Mouse (Mus musculus) CH12.LX (cell line): ENCODE measurements around the gene Cldn14. TPM values are rescaled to one million over a fixed set of nuclear protein-coding genes. Genes with fewer than 3 reads are reported as not detected.
"Not testable (repeated sequence)": the region's sequence is repeated elsewhere in the genome, so short reads cannot be mapped to it uniquely, and the experiment has no call there.

Experiments used
- DNase-seq: peaks from one replicate; pipeline ENCODE4 v3.0.0-alpha.2; 2013; ENCODE audit errors: extremely low read depth
- H3K27ac ChIP-seq: 2 replicates; pipeline ENCODE4 v1.5.1; 2012; ENCODE audit warnings: low read depth, mild to moderate bottlenecking, control low read depth, moderate library complexity; ENCODE audit not compliant: insufficient read depth
- H3K27me3 ChIP-seq: replicated peaks from 2 replicates; pipeline ENCODE3; 2012; ENCODE audit warnings: inconsistent platforms
- H3K36me3 ChIP-seq, 2 experiments: replicated peaks in 1 of 2; 2 replicates each; pipeline versions ENCODE3 to v1.6.1; 2012; ENCODE audit warnings: inconsistent platforms in 1 of 2, low read length in 1 of 2, mild to moderate bottlenecking in 1 of 2, mixed read lengths in 1 of 2, moderate library complexity in 1 of 2; ENCODE audit not compliant: control insufficient read depth in 1 of 2, insufficient read depth in 1 of 2
- H3K4me1 ChIP-seq, 2 experiments: 2 replicates each; pipeline ENCODE4 v1.6.1; 2012; ENCODE audit warnings: inconsistent platforms in 1 of 2, moderate library complexity in 1 of 2; ENCODE audit not compliant: insufficient read depth in 2 of 2, control insufficient read depth in 1 of 2
- H3K4me2 ChIP-seq: 2 replicates; pipeline ENCODE4 v1.6.1; 2012; ENCODE audit warnings: low read depth, mild to moderate bottlenecking, control low read depth; ENCODE audit not compliant: poor library complexity, insufficient read depth, severe bottlenecking
- H3K4me3 ChIP-seq, 3 experiments: fragments of 150-350 bp in 1 of 3; sonication (generic) in 1 of 3; replicated peaks in 1 of 3; 2 replicates each; pipeline versions ENCODE3 to v1.5.1; 2011 to 2012; ENCODE audit warnings: low read depth in 2 of 3, low read length in 2 of 3, mild to moderate bottlenecking in 2 of 3, moderate library complexity in 2 of 3, control low read depth in 1 of 3, improper control_type of control experiment in 1 of 3, inconsistent platforms in 1 of 3, mixed read lengths in 1 of 3; ENCODE audit not compliant: poor library complexity in 1 of 3
- H3K79me2 ChIP-seq: replicated peaks from 2 replicates; pipeline ENCODE4 v1.6.1; 2012; ENCODE audit warnings: mild to moderate bottlenecking, moderate library complexity; ENCODE audit not compliant: control insufficient read depth, poor library complexity, insufficient read depth, severe bottlenecking; ENCODE audit errors: extremely low read depth
- H3K9ac ChIP-seq: 2 replicates; pipeline ENCODE4 v1.6.1; 2012; ENCODE audit warnings: low read depth, mild to moderate bottlenecking, control low read depth, moderate library complexity; ENCODE audit not compliant: insufficient read depth
- H3K9me3 ChIP-seq: replicated peaks from 2 replicates; pipeline ENCODE3; 2012; ENCODE audit warnings: low read length, inconsistent platforms, mixed read lengths
- BHLHE40 ChIP-seq: IDR thresholded peaks from 2 replicates; pipeline ENCODE4 v1.6.1; 2011; ENCODE audit warnings: mild to moderate bottlenecking, low read depth, low read length, improper control_type of control experiment
- CTCF ChIP-seq, 2 experiments: IDR thresholded peaks in 1 of 2; conservative IDR thresholded peaks in 1 of 2; 2 replicates each; pipeline ENCODE4 v1.5.1; 2011 to 2012; ENCODE audit warnings: low read depth in 2 of 2, low read length in 2 of 2, improper control_type of control experiment in 1 of 2, inconsistent platforms in 1 of 2, mild to moderate bottlenecking in 1 of 2, moderate library complexity in 1 of 2
- ELF1 ChIP-seq: IDR thresholded peaks from 2 replicates; pipeline ENCODE4 v1.6.1; 2014; ENCODE audit warnings: low read depth, mild to moderate bottlenecking, inconsistent platforms, low read length, improper control_type of control experiment
- JUND ChIP-seq: conservative IDR thresholded peaks from 2 replicates; pipeline ENCODE4 v1.6.1; 2011; ENCODE audit warnings: low read depth, low read length, improper control_type of control experiment
- KAT2A ChIP-seq: IDR thresholded peaks from 2 replicates; pipeline ENCODE4 v1.6.1; 2012; ENCODE audit warnings: low read length, improper control_type of control experiment, inconsistent platforms; ENCODE audit not compliant: insufficient replicate concordance
- MAZ ChIP-seq: IDR thresholded peaks from 2 replicates; pipeline ENCODE4 v1.6.1; 2012; ENCODE audit warnings: low read depth, mild to moderate bottlenecking, inconsistent platforms, low read length, improper control_type of control experiment, moderate library complexity
- NELFE ChIP-seq: IDR thresholded peaks from 2 replicates; pipeline ENCODE4 v1.6.1; 2011; ENCODE audit warnings: low read depth, low read length, improper control_type of control experiment
- PAX5 ChIP-seq: IDR thresholded peaks from 2 replicates; pipeline ENCODE4 v1.6.1; 2012; ENCODE audit warnings: low read length, inconsistent platforms, mixed read lengths
- POLR2A ChIP-seq: IDR thresholded peaks from 2 replicates; pipeline ENCODE4 v1.6.1; 2011; ENCODE audit warnings: low read depth, mild to moderate bottlenecking, improper control_type of control experiment, low read length
- RAD21 ChIP-seq: IDR thresholded peaks from 2 replicates; pipeline ENCODE4 v1.6.1; 2011; ENCODE audit warnings: low read depth, mild to moderate bottlenecking, low read length, improper control_type of control experiment, moderate library complexity
- RCOR1 ChIP-seq: conservative IDR thresholded peaks from 2 replicates; pipeline ENCODE4 v1.6.1; 2012; ENCODE audit warnings: low read depth, mild to moderate bottlenecking, inconsistent platforms, low read length, improper control_type of control experiment
- SIN3A ChIP-seq: IDR thresholded peaks from 2 replicates; pipeline ENCODE4 v1.6.1; 2012; ENCODE audit warnings: low read length, improper control_type of control experiment, inconsistent platforms
- SMC3 ChIP-seq: IDR thresholded peaks from 2 replicates; pipeline ENCODE4 v1.6.1; 2011; ENCODE audit warnings: low read depth, low read length, improper control_type of control experiment
- TCF12 ChIP-seq: IDR thresholded peaks from 2 replicates; pipeline ENCODE4 v1.6.1; 2014; ENCODE audit warnings: low read depth, mild to moderate bottlenecking, inconsistent platforms, low read length, improper control_type of control experiment
- ZC3H11A ChIP-seq: IDR thresholded peaks from 2 replicates; pipeline ENCODE4 v1.6.1; 2012; ENCODE audit warnings: low read depth, mild to moderate bottlenecking, inconsistent platforms, low read length, improper control_type of control experiment
- ZMIZ1 ChIP-seq: IDR thresholded peaks from 2 replicates; pipeline ENCODE4 v1.6.1; 2012; ENCODE audit warnings: low read depth, mild to moderate bottlenecking, inconsistent platforms, low read length, improper control_type of control experiment
- ZNF384 ChIP-seq: IDR thresholded peaks from 2 replicates; pipeline ENCODE4 v1.6.1; 2012; ENCODE audit warnings: low read depth, low read length, improper control_type of control experiment, inconsistent platforms
- dilution Hi-C: fragments of 300-500 bp; cut with MboI; formaldehyde crosslinking; loops from 2 replicates; pipeline ENCODE4 v1.14.3; 2020; ENCODE audit warnings: low sequenced_read_pairs; ENCODE audit not compliant: extremely low pct_unique_long_range_greater_than_20kb, extremely low pct_ligation_motif_present
- in situ Hi-C: fragments of 300-500 bp; cut with MboI; formaldehyde crosslinking; loops from 3 replicates; pipeline ENCODE4 v1.14.3; 2019; ENCODE audit warnings: low sequenced_read_pairs, low pct_ligation_motif_present, low pct_unique_long_range_greater_than_20kb, mixed read lengths
- polyA plus RNA-seq: library from polyadenylated mRNA; unstranded; fragments of >175 nt; gene quantifications from 2 replicates; pipeline ENCODE4 v1.2.1, GENCODE M21; 2012; ENCODE audit warnings: low read depth; ENCODE audit not compliant: insufficient read length
- total RNA-seq, 2 experiments: library from RNA; depleted of rRNA; stranded (reverse); fragments of 300-350 nt in 1 of 2; fragments of >200 nt in 1 of 2; gene quantifications; 2 replicates each; pipeline ENCODE4 v1.2.3; 2012 to 2014

The Cldn14 gene
- total and polyA plus RNA-seq, 3 experiments: 0.15 to 0.25 (median 0.21) TPM

DNA sequence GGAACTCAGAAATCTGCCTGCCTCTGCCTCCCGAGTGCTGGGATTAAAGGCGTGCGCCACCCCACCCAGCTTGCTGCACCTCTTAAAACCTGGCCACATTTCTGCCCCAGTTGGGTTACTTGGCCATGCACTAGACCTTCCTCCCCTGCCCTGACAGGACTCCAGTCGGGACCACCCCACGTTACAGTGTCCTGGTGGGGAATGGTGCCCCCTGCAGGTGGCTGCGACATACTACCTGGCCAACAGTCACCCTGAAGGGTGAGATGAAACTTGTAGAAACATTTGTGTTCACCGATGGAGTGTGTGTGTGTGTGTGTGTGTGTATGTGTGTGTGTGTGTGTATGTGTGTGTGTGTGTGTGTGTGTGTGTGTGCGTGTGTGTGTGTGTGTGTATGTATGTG, 11.1 kb upstream of the Cldn14 start:
- H3K79me2 ChIP-seq, dilution Hi-C loops, H3K9me3 ChIP-seq, H3K27ac ChIP-seq, H3K4me2 ChIP-seq, H3K27me3 ChIP-seq, DNase-seq, H3K36me3 ChIP-seq, H3K4me3 ChIP-seq, H3K9ac ChIP-seq: not testable (repeated sequence)
- H3K4me1 ChIP-seq: peaks cover 12 to 39% of the 10 kb centered on the region in 2 experiments
- TF ChIP-seq CTCF (conservative IDR thresholded peaks at IDR 0.05 in 1 of 2, IDR thresholded peaks at IDR 0.05 in 1 of 2; ENCODE audit: low read depth in 2 of 2, low read length in 2 of 2) (peak; percentile 10 to 71; a peak in 2 of 4 replicates), RAD21 (peak; percentile 68), SMC3 (peak; percentile 74), ZC3H11A (peak; percentile 23; the same call in 1 of the 2 replicates)
- in situ Hi-C loops: loop anchor here (25.0 kb wide), 1 partner anchor 332 kb away; the partner anchor contains the start of gene Cbr3

DNA sequence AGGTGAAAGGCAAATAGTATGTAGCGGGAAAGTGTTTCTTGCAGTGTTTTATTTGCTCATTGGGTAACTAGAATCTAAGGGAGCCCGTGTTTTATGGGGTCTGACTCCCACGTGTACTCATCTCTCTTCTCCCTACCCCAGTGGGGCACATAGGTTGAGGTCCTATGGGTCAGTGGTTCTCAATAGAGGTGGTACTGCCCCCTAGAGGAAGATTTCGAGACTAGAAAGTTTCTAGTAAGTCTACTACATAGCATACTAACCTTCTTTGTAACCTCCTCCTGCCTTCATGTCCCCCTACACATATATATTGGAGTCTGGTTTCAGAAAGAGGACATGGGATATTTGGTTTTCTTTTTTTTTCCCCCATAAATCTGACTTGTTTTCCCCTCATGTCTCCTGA, 9.3 kb upstream of the Cldn14 start:
- Histone ChIP-seq H3K4me3 (no peak overlapping the region), H3K27ac (no peak overlapping the region), H3K4me2 (no peak overlapping the region), H3K9me3 (no peaks in the 10 kb centered on the region), H3K36me3 (peaks cover 0 to 8% of the 10 kb centered on the region in 2 experiments), H3K27me3 (no peaks in the 10 kb centered on the region), H3K9ac (no peak overlapping the region), H3K4me1 (peaks cover 14 to 46% of the 10 kb centered on the region in 2 experiments), H3K79me2 (no peaks in the 10 kb centered on the region)
- TF ChIP-seq ELF1 (no peak), MAZ (no peak), JUND (no peak), ZMIZ1 (no peak), TCF12 (no peak), SIN3A (no peak), CTCF (conservative IDR thresholded peaks at IDR 0.05 in 1 of 2, IDR thresholded peaks at IDR 0.05 in 1 of 2; ENCODE audit: low read depth in 2 of 2, low read length in 2 of 2) (peak; percentile 11 to 63; a peak in 2 of 4 replicates), RCOR1 (no peak), BHLHE40 (no peak), PAX5 (no peak), ZNF384 (no peak), RAD21 (peak; percentile 61), POLR2A (no peak), KAT2A (no peak), SMC3 (peak; percentile 56), NELFE (no peak)
- dilution Hi-C loops (no loop called here), in situ Hi-C loops (loop anchor here (25.0 kb wide), 1 partner anchor 331 kb away; the partner anchor contains the start of gene Cbr3)
- DNase-seq: no peak
